Mouse (Mus musculus) CD4-positive, CD25-positive, alpha-beta regulatory T cell, adult 2 months (primary cell): ENCODE data around the gene Arhgap10.
"Not testable (repeated sequence)": the region's sequence is repeated elsewhere in the genome, so short reads cannot be mapped to it uniquely, and the experiment has no call there.

Source experiments
- DNase-seq: peaks from one replicate; pipeline ENCODE4 v3.0.0-alpha.2; 2012; ENCODE audit warnings: low read depth, low spot score

The Arhgap10 gene

DNA sequence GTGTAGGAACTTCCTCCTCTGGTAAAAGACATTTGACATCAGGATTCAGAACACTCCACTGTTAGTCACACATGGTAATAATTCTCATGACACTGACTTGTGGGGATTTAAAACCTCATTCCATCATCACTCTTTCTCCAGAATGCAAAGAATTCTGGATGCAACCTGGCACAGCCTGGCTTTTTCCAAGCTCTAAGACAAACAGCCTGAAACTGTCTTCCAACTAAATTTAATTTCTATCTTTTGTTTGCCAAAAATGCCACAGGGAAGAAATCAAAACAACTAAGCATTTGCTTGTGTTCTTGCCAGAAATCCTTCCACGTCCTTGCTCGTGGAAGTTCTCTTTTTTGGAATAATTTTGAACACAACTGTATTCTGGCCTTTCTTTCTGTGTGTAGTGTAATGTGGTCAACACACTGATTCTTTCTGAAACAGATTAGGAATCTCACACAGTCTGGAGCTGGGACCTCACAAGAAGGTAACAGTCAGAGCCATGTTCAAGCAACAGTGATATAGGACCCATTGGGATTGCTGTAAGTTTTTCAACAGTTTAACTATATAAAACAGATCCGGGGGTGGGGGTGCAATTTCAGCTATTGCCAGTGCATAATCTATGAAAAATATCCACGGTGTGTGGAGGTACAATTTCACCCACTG lies 167.5 kb downstream of the Arhgap10 start:
- DNase-seq: no peak

- DNase-seq: no peak
Observed at GRCm38 (mm10) chr8:77343916-77344315, 173.8 kb downstream of the Arhgap10 start.

DNA sequence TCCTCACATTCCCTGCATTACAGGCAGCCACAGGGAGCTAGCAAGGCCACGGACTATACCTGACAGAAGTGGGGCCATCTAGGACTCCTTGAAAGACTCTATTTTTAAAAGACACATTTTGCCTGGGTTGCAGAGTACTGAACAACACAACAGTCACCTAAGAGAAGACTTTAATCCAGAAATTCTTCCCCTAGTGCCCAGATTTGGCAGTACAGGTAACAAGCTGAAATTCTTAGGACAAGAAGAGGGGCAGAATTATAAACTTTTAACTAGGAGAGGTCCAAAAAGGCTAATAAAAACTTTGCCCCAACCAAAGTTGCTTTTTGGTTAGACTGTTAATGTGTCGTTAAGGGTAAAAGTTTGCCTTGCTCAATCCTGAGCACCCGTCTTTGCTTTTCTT lies 174.4 kb downstream of the Arhgap10 start:
- no peak for DNase-seq

- DNase-seq: no peak
Observed at GRCm38 (mm10) chr8:77342144-77342543, 175.6 kb downstream of the Arhgap10 start.

DNA sequence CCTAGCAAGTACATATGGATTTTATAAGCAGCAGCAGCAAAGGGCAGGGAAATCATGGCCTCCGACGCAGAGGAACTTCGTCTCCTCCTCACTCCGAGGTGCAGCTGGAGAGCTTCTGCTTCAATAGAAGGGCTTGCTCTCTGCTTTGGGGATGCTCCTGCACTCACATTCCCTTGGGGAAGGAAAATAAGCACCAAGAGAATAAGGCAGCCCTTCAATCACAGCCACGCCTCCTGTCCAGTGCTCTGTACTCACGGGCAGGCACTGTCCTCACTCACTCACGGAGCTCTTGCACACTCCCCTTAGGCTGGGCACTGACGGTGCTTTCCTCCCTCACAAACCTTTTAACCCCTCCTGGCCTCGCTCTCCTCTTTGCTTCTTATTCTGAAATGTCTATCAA lies 176.4 kb downstream of the Arhgap10 start:
- no peak for DNase-seq

GRCm38 (mm10) chr8:77340046-77340747 lies 177.6 kb downstream of the Arhgap10 start:
- DNase-seq: no peak

GRCm38 (mm10) chr8:77337272-77337671 lies 180.5 kb downstream of the Arhgap10 start:
- no peak for DNase-seq

DNA sequence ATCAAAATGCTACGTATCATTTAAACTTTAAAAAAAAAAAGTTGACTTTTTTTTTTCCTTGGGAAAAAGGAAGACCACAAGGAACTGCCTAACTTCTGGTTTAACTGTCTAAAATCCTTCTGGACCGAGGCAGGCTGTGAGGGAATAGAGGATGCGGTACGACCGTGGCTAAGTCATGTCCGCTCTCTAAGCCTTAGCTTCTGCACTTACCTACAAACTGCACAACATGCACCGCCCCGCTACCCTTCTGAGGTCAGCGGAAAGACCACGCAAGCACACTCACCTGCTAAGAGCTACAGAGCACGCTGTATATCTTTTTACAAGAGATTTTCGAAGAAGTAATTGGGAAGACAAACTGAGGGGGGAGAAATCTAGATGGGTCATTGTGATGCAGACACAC lies 186.6 kb downstream of the Arhgap10 start:
- DNase-seq: no peak

GRCm38 (mm10) chr8:77330304-77330703 lies 187.4 kb downstream of the Arhgap10 start:
- no peak for DNase-seq

- no peak for DNase-seq
Observed at GRCm38 (mm10) chr8:77329783-77330182, 188.0 kb downstream of the Arhgap10 start.

GRCm38 (mm10) chr8:77328473-77328872 lies 189.3 kb downstream of the Arhgap10 start:
- DNase-seq: peak; percentile 31

GRCm38 (mm10) chr8:77327326-77327725 lies 190.4 kb downstream of the Arhgap10 start:
- DNase-seq: no peak

DNA sequence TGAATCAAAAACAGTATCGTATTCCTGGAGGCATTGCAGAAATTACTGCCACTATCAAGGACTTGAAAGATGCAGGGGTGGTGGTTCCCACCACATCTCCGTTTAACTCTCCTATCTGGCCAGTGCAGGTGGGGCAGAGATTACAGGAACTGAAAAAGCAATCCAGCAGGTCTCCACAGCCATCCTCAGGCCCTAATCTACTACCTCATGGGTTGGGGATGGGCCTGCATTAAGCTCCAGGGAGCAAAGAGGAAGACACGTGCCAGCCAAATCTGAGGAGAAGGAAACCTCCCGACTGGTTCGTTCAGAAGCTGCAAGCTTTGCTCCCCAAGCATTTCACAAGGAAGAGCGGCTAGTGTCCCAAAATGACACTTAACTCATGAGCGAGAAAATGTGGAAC lies 195.0 kb downstream of the Arhgap10 start:
- DNase-seq: not testable (repeated sequence)

DNA sequence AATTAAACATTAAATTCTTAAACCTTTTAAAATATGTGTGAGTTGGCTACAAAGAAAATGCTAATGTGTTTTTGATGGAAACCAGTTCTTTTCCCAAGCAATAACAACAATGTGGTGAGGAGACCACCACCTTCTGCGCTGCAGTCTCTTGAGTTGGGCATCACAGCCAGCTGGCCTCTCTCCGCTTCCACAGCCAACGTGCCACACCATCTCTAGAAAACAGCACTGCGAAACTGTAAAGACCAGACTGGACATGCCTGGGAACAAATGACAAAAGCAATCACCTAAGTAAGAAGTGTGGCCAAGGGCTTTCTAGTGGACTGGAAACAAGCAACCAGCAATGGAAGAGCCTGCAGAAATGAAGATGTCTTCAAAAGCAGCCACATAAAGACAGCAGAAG lies 195.9 kb downstream of the Arhgap10 start:
- DNase-seq: no peak

DNA sequence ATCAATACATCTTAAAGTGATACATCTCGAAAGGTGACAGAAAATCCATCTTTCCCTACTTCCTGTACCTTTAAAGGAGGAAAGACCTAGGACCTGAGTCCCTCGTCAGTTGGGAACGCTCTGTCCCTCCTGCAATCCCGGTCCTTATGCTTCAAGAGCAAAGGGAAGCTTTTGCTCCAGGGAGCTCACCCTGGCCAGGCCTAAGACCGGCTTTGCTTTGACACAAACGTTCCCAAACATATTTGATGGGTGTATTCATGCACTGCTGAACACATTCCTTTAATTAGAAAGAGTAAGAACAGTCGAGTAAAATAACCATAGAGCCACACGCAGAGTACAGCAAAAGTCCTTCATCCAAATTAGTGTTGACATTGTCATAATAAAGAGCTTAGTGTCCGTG lies 199.2 kb downstream of the Arhgap10 start:
- DNase-seq: no peak

GRCm38 (mm10) chr8:77317771-77318170 lies 200.0 kb downstream of the Arhgap10 start:
- no peak for DNase-seq

- no peak for DNase-seq
Observed at GRCm38 (mm10) chr8:77313003-77313402, 204.8 kb downstream of the Arhgap10 start.

DNA sequence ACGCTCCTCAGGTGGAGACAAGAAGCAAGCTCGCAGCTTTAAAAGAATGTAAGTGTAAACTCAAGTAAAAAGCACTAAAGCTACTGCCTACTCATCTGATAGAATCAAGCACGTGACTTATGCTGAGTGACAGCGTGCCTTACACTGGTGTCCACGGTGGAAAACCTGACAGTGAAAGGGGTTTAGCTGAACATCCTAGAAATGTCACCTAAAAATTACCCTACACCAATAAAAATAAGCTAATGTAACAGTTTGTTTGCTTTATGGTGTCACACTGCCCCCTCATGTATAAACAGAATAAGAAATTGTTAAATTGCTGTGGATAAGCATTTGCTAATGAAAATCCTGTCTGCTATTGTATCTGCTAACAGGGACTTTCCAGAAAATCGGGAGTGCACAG lies 206.0 kb downstream of the Arhgap10 start:
- DNase-seq: peak; percentile 51

DNA sequence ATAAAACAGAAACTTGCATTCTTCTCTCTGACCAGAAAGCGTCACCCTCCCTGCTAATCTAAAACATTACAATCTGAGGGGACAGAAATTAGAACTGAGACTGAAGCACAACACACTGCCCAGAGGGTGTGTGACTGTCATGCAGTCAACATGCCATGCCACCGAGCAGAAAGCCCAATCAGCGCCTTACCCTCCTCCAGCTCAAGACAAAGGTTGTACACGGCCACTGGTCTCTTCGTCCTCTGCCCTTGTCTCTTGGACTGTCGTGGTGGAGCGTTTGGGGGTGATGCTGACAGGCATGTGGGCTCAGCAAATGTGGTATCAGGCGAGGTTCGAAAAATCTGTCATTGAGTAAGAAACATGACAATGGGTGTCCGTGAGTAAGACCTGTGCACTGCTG lies 207.2 kb downstream of the Arhgap10 start:
- DNase-seq: no peak

DNA sequence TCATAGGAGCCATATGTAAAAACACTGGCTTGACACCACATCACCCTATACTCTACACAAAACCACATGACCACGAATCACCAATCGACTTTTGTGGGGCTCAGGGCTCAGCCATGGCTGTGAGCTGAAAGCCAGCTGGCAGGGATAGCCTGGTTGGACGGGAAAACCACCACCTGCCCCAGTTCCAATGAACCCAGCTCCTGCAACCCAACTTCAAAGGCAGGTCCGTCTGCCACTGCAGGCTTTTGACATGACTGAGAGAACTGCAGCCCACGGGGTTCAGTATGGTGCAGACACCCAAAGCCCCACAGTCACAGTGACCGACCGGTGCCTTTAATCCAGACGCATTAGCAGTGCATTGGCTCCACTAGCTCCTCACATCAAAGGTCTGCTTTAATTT lies 207.7 kb downstream of the Arhgap10 start:
- no peak for DNase-seq

GRCm38 (mm10) chr8:77294599-77294998 lies 223.2 kb downstream of the Arhgap10 start:
- DNase-seq: no peak

DNA sequence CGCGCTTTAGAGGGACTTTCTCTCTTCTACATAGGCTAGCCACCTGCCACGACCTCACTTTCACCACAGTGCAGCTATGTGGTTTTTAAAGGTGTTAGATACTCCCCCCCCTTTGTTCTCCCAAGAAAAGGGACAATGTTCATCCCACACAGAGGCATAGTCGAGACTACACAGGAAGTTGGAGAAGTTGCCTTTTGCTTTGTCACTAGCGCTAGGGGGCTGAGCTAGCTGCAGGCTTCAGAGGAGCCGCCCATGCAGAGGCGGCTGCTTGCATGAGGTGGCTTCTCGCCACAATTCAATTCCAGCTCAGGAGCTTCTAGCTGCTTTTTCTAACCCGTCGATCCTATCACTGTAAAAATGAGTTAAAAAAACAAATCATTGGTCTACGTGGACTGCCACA lies 225.1 kb downstream of the Arhgap10 start:
- DNase-seq: peak; percentile 51

GRCm38 (mm10) chr8:77292120-77292519 lies 225.6 kb downstream of the Arhgap10 start:
- DNase-seq: no peak
